Comparison of ENCODE assay signal across 9 mouse cellular contexts in genomic region chr13:25187326-25187710, GRCm38 (mm10).
DNase-seq lines count a peak whose midpoint lies in the region; ATAC-seq and TF ChIP-seq lines count a peak whose summit lies in the region.
"Had no signal": no experiment of that assay in that cellular context is flagged by ENCODE, and none has a peak within 500 bp of the region (broad histone marks: within the 10 kb centered on the region; RNA-seq: fewer than 3 reads in every experiment).

No protein-coding gene starts in this region.

- no peak overlapping the region for H3K27ac ChIP-seq in heart, postnatal 0 days (ENCODE audit: low read depth)
- H3K27ac ChIP-seq in forebrain, embryonic 14.5 days (ENCODE audit: low read depth, low read length), result no peak overlapping the region
- H3K27ac ChIP-seq: liver, embryonic 13.5 days had no signal

- no peak for DNase-seq in heart, postnatal 0 days (ENCODE audit: low spot score)
- no peak for DNase-seq in heart, postnatal 25 days (ENCODE audit: low spot score)
- peak; percentile 1 for DNase-seq in WW6 (ENCODE audit: low read depth, low spot score)
- peak; percentile 72 for DNase-seq in forebrain, embryonic 14.5 days (ENCODE audit: low spot score)
- no peak for DNase-seq in adrenal gland, adult 2 months
- no peak for DNase-seq in gastrocnemius, adult 8-10 months (ENCODE audit: low spot score in 2 of 2)
- DNase-seq: liver, embryonic 13.5 days had no signal

- TF ChIP-seq EP300 in heart, postnatal 0 days (IDR thresholded peaks at IDR 0.05; ENCODE audit: low read depth), result no peak

- H3K4me1 ChIP-seq in heart, postnatal 0 days (ENCODE audit: control insufficient read depth, insufficient read depth), result no peaks in the 10 kb centered on the region
- H3K4me1 ChIP-seq in forebrain, embryonic 14.5 days (ENCODE audit: control insufficient read depth, insufficient read depth, low read length), result peaks cover 5% of the 10 kb centered on the region; the same call in 1 of the 2 replicates

- no peak overlapping the region for H3K4me3 ChIP-seq in heart, postnatal 0 days (ENCODE audit: low read depth, low read length)
- no peak overlapping the region for H3K4me3 ChIP-seq in forebrain, embryonic 14.5 days (ENCODE audit: low read depth, low read length)
- H3K4me3 ChIP-seq: liver, embryonic 13.5 days had no signal

- no peak for ATAC-seq in heart, postnatal 0 days (ENCODE audit: insufficient read depth, low read depth)
- ATAC-seq in forebrain, embryonic 14.5 days, result peak; percentile 70; the same call in 1 of the 2 replicates
- peak; percentile 60 for ATAC-seq in megakaryocyte progenitor cell, adult 5-6 weeks (replicated peaks; ENCODE audit: poor library complexity)
- no peak for ATAC-seq in inflammation-experienced regulatory T-cells, adult 6 months

- 14% methylated on average over 6 of the region's 6 CpGs for WGBS in heart, postnatal 0 days
- 4% methylated on average over 6 of the region's 6 CpGs for WGBS in forebrain, embryonic 14.5 days

- no peaks in the 10 kb centered on the region for H3K9me3 ChIP-seq in heart, postnatal 0 days (replicated peaks; ENCODE audit: control insufficient read depth, low read length)
- H3K9me3 ChIP-seq in forebrain, embryonic 14.5 days (replicated peaks; ENCODE audit: control insufficient read depth, low read length), result no peaks in the 10 kb centered on the region
- H3K9me3 ChIP-seq: liver, embryonic 13.5 days had no signal

- intact Hi-C loops in heart, postnatal 25 days (cut with DNase I), result no loop called here

- H3K27me3 ChIP-seq in heart, postnatal 0 days (ENCODE audit: control insufficient read depth, insufficient read depth, low read length), result no peaks in the 10 kb centered on the region
- no peaks in the 10 kb centered on the region for H3K27me3 ChIP-seq in forebrain, embryonic 14.5 days (replicated peaks; ENCODE audit: control insufficient read depth, insufficient read depth, low read length)
- H3K27me3 ChIP-seq: liver, embryonic 13.5 days had no signal

- H3K4me2 ChIP-seq in heart, postnatal 0 days (ENCODE audit: low read depth, low read length), result peak overlapping the region; percentile 10; the same call in 1 of the 2 replicates
- H3K4me2 ChIP-seq in forebrain, embryonic 14.5 days (ENCODE audit: low read length), result peak overlapping the region; percentile 23; the same call in 1 of the 2 replicates
- H3K4me2 ChIP-seq: liver, embryonic 13.5 days had no signal

- H3K9ac ChIP-seq in heart, postnatal 0 days (replicated peaks; ENCODE audit: low read depth, low read length), result no peak overlapping the region
- H3K9ac ChIP-seq in forebrain, embryonic 14.5 days (ENCODE audit: low read length), result 0 out of 2 replicates have a peak overlapping the region, but pooled peaks have one; percentile 40
- H3K9ac ChIP-seq: liver, embryonic 13.5 days had no signal

- TF ChIP-seq CTCF in heart, postnatal 0 days (IDR thresholded peaks at IDR 0.05; ENCODE audit: low read depth), result peak; percentile 6; the same call in 1 of the 2 replicates

- H3K36me3 ChIP-seq in heart, postnatal 0 days (replicated peaks; ENCODE audit: control insufficient read depth, insufficient read depth, low read length), result no peaks in the 10 kb centered on the region
- H3K36me3 ChIP-seq in forebrain, embryonic 14.5 days (ENCODE audit: control insufficient read depth, insufficient read depth, low read length), result no peaks in the 10 kb centered on the region
- H3K36me3 ChIP-seq: liver, embryonic 13.5 days had no signal

Comparison
In these comparisons a context has a peak if more than half of its experiments do, and no peak if none do; other contexts are left out.
1. ATAC-seq: peak in forebrain, embryonic 14.5 days (single experiment) and megakaryocyte progenitor cell, adult 5-6 weeks (single experiment); none in heart, postnatal 0 days (single experiment) and inflammation-experienced regulatory T-cells, adult 6 months (single experiment).
2. DNase-seq: peak in WW6 (single experiment) and forebrain, embryonic 14.5 days (single experiment); none in heart, postnatal 0 days (single experiment), heart, postnatal 25 days (single experiment), adrenal gland, adult 2 months (single experiment) and gastrocnemius, adult 8-10 months (0 of 2).